Mouse (Mus musculus) hindbrain, embryonic 16.5 days (tissue): ENCODE results near the gene Rusc1. TPM values are rescaled to one million over a fixed set of nuclear protein-coding genes. Genes with fewer than 3 reads are reported as not detected.

Experiments used
- ATAC-seq: fragments of 200-750 bp; cut with Nextera tagmentation; 2 replicates; pipeline ENCODE4 v1.8.0; 2017; ENCODE audit warnings: moderate TSS enrichment, moderate library complexity
- H3K27ac ChIP-seq: fragments of 300-500 bp; sonication (generic); 2 replicates; pipeline ENCODE4 v1.5.1; 2014; ENCODE audit warnings: low read depth, mild to moderate bottlenecking, control low read depth, low read length, moderate library complexity
- H3K27me3 ChIP-seq: fragments of 300-500 bp; sonication (generic); replicated peaks from 2 replicates; pipeline ENCODE4 v1.6.1; 2014; ENCODE audit warnings: low read length; ENCODE audit not compliant: control insufficient read depth, insufficient read depth
- H3K36me3 ChIP-seq: fragments of 300-500 bp; sonication (generic); 2 replicates; pipeline ENCODE4 v1.6.1; 2014; ENCODE audit warnings: mild to moderate bottlenecking, low read length, moderate library complexity, mixed read lengths; ENCODE audit not compliant: control insufficient read depth, insufficient read depth
- H3K4me1 ChIP-seq: fragments of 300-500 bp; sonication (generic); 2 replicates; pipeline ENCODE4 v1.6.1; 2014; ENCODE audit warnings: low read depth, low read length; ENCODE audit not compliant: control insufficient read depth, insufficient read depth
- H3K4me2 ChIP-seq: fragments of 300-500 bp; sonication (generic); 2 replicates; pipeline ENCODE4 v1.6.1; 2014; ENCODE audit warnings: mild to moderate bottlenecking, low read length, control low read depth, moderate library complexity
- H3K4me3 ChIP-seq: fragments of 300-500 bp; sonication (generic); 2 replicates; pipeline ENCODE4 v1.5.1; 2014; ENCODE audit warnings: mild to moderate bottlenecking, low read length, control low read depth, moderate library complexity
- H3K9ac ChIP-seq: fragments of 300-500 bp; sonication (generic); 2 replicates; pipeline ENCODE4 v1.6.1; 2014; ENCODE audit warnings: low read depth, mild to moderate bottlenecking, control low read depth, low read length, moderate library complexity
- H3K9me3 ChIP-seq: fragments of 300-500 bp; sonication (generic); 2 replicates; pipeline ENCODE4 v1.6.1; 2014; ENCODE audit warnings: mild to moderate bottlenecking, low read length, moderate library complexity; ENCODE audit not compliant: control insufficient read depth
- WGBS: fragments of 180-500 bp; shearing (Covaris S2); extraction: QIAGEN DNeasy Blood & Tissue Kit; methylation state at CpG from one replicate; pipeline ENCODE4 v1.1.7; 2014; 5-methylcytosine and 5-hydroxymethylcytosine counted together
- polyA plus RNA-seq: library from polyadenylated mRNA; unstranded; fragments of >200 nt; fragmentation: Nextera tagmentation; extraction: Ambion mirVana; gene quantifications from 2 replicates; pipeline ENCODE4 v1.2.1, GENCODE M21; 2015

The Rusc1 gene
- polyA plus RNA-seq, 1 experiment from 2014 or later, result 101 TPM

DNA sequence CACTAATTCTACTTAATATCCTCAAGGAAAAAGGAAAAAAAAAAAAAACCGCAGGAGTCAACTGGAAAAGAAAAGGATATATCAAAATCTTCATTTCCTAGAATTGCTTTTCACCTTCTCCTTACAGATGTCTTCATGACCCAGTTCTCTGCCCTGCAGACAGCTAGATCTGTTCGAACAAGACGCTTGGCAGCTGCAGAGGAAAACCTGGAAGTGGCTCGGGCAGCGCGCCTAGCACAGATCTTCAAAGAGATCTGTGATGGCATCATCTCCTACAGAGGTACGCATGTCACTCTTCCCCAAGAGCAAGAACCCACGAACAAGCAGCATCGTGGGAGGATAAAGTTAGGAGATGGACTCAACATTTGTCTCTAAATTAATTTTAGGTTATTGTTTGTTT lies 34.8 kb downstream of the Rusc1 start:
- no peak for ATAC-seq
- Histone ChIP-seq H3K36me3 (peaks cover 29% of the 10 kb centered on the region), H3K4me2 (no peak overlapping the region), H3K27me3 (no peaks in the 10 kb centered on the region), H3K4me3 (no peak overlapping the region), H3K9me3 (no peaks in the 10 kb centered on the region), H3K9ac (no peak overlapping the region), H3K27ac (no peak overlapping the region), H3K4me1 (no peaks in the 10 kb centered on the region)
- 96% methylated on average over 9 of the region's 9 CpGs for WGBS

DNA sequence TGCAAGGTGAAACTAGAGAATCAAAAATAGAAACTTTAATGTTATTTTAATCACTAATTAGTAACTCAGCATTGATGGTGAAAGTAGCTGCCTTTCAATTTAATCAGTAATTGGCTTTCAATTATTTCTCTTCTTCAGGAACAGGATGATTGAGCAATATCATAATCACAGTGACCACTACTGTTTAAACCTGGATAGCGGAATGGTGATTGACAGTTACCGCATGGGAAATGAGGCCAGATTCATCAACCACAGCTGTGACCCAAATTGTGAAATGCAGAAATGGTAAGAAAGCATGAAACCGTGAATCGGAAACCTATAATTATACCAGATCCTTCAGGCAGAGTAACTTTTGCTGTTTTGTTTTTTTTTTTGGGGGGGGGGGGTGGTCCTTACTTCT lies 49.8 kb downstream of the Rusc1 start:
- H3K36me3 ChIP-seq, result peaks cover 24% of the 10 kb centered on the region
- H3K4me2 ChIP-seq, result no peak overlapping the region
- no peaks in the 10 kb centered on the region for H3K4me1 ChIP-seq
- no peak overlapping the region for H3K9ac ChIP-seq
- 87% methylated on average over 4 of the region's 4 CpGs for WGBS
- no peak overlapping the region for H3K4me3 ChIP-seq
- no peaks in the 10 kb centered on the region for H3K27me3 ChIP-seq
- no peaks in the 10 kb centered on the region for H3K9me3 ChIP-seq
- ATAC-seq, result no peak
- H3K27ac ChIP-seq, result no peak overlapping the region

Other genes starting within 250 kb of the Rusc1 start
- gene Msto1, start 179.3 kb downstream of the Rusc1 start, polyA plus RNA-seq, result 53.9 and 55.3 TPM in 2 replicates
- 17.4 and 18.2 TPM in 2 replicates for gene Ash1l, start 142.7 kb downstream of the Rusc1 start, polyA plus RNA-seq
- gene Dap3, start 142.1 kb downstream of the Rusc1 start, polyA plus RNA-seq, result 127 and 130 TPM in 2 replicates
- not detected in 2 replicates for gene Gm43738, start 7.8 kb upstream of the Rusc1 start, polyA plus RNA-seq
- 511 and 525 TPM in 2 replicates for gene Fdps, start 8.6 kb upstream of the Rusc1 start, polyA plus RNA-seq
- 0.10 and 0.11 TPM in 2 replicates for gene Pklr, start 42.8 kb upstream of the Rusc1 start, polyA plus RNA-seq
- 58.1 and 58.4 TPM in 2 replicates for gene Hcn3, start 66.9 kb upstream of the Rusc1 start, polyA plus RNA-seq
- gene Clk2, start 71.5 kb upstream of the Rusc1 start, polyA plus RNA-seq, result 17.3 and 18.8 TPM in 2 replicates
- 166 and 172 TPM in 2 replicates for gene Scamp3, start 84.2 kb upstream of the Rusc1 start, polyA plus RNA-seq
- gene Fam189b, start 89.8 kb upstream of the Rusc1 start, polyA plus RNA-seq, result 35.4 and 40.8 TPM in 2 replicates
- 51.8 and 54.0 TPM in 2 replicates for gene Gba, start 109.6 kb upstream of the Rusc1 start, polyA plus RNA-seq
- gene Thbs3, start 121.9 kb upstream of the Rusc1 start, polyA plus RNA-seq, result 47.5 and 53.0 TPM in 2 replicates
- 163 and 166 TPM in 2 replicates for gene Mtx1, start 133.8 kb upstream of the Rusc1 start, polyA plus RNA-seq
- 0.59 and 0.90 TPM in 2 replicates for gene Muc1, start 135.7 kb upstream of the Rusc1 start, polyA plus RNA-seq
- gene Krtcap2, start 152.7 kb upstream of the Rusc1 start, polyA plus RNA-seq, result 205 and 227 TPM in 2 replicates
- gene Trim46, start 153.0 kb upstream of the Rusc1 start, polyA plus RNA-seq, result 78.7 and 87.1 TPM in 2 replicates
- 64.3 and 79.8 TPM in 2 replicates for gene Dpm3, start 166.0 kb upstream of the Rusc1 start, polyA plus RNA-seq
- 39.4 and 43.9 TPM in 2 replicates for gene Slc50a1, start 177.3 kb upstream of the Rusc1 start, polyA plus RNA-seq
- gene Efna1, start 187.8 kb upstream of the Rusc1 start, polyA plus RNA-seq, result 8.4 and 9.9 TPM in 2 replicates
- 77.9 and 78.0 TPM in 2 replicates for gene Efna3, start 229.7 kb upstream of the Rusc1 start, polyA plus RNA-seq
- gene Efna4, start 244.7 kb upstream of the Rusc1 start, polyA plus RNA-seq, result 3.9 and 5.0 TPM in 2 replicates